Mouse (Mus musculus) heart, embryonic 14.5 days (tissue): ENCODE measurements around the gene Prnd. TPM values are rescaled to one million over a fixed set of nuclear protein-coding genes. Genes with fewer than 3 reads are reported as not detected.

Source experiments
- ATAC-seq: fragments of 200-750 bp; cut with Nextera tagmentation; 2 replicates; pipeline ENCODE4 v1.8.0; 2017; ENCODE audit warnings: low read depth, moderate TSS enrichment; ENCODE audit not compliant: insufficient number of reproducible peaks, insufficient read depth, low FRiP score
- H3K27ac ChIP-seq, 2 experiments: fragments of 200-500 bp in 1 of 2; fragments of 300-500 bp in 1 of 2; sonication (generic) in 1 of 2; replicated peaks in 1 of 2; 2 replicates each; pipeline ENCODE4 v1.5.1; 2012 to 2014; ENCODE audit warnings: low read depth in 2 of 2, low read length in 2 of 2, control low read depth in 1 of 2, mild to moderate bottlenecking in 1 of 2, mixed read lengths in 1 of 2; ENCODE audit not compliant: control insufficient read depth in 1 of 2, insufficient read depth in 1 of 2
- H3K27me3 ChIP-seq: fragments of 300-500 bp; sonication (generic); 2 replicates; pipeline ENCODE4 v1.6.1; 2014; ENCODE audit warnings: mild to moderate bottlenecking, low read length, control low read depth; ENCODE audit not compliant: control insufficient read depth, insufficient read depth
- H3K36me3 ChIP-seq: fragments of 300-500 bp; sonication (generic); 2 replicates; pipeline ENCODE4 v1.6.1; 2014; ENCODE audit warnings: mild to moderate bottlenecking, control low read depth, low read length, mixed read lengths; ENCODE audit not compliant: control insufficient read depth, insufficient read depth
- H3K4me1 ChIP-seq, 2 experiments: fragments of 200-500 bp in 1 of 2; fragments of 300-500 bp in 1 of 2; sonication (generic) in 1 of 2; 2 replicates each; pipeline ENCODE4 v1.6.1; 2012 to 2014; ENCODE audit warnings: low read length in 2 of 2, control low read depth in 1 of 2, mixed read lengths in 1 of 2; ENCODE audit not compliant: control insufficient read depth in 2 of 2, insufficient read depth in 2 of 2
- H3K4me2 ChIP-seq: fragments of 300-500 bp; sonication (generic); 2 replicates; pipeline ENCODE4 v1.6.1; 2014; ENCODE audit warnings: mild to moderate bottlenecking, low read length
- H3K4me3 ChIP-seq, 2 experiments: fragments of 200-500 bp in 1 of 2; fragments of 300-500 bp in 1 of 2; sonication (generic) in 1 of 2; 2 replicates each; pipeline ENCODE4 v1.5.1; 2012 to 2014; ENCODE audit warnings: low read length in 2 of 2, mild to moderate bottlenecking in 2 of 2, control low read depth in 1 of 2, low read depth in 1 of 2, moderate library complexity in 1 of 2; ENCODE audit not compliant: control insufficient read depth in 1 of 2, insufficient read depth in 1 of 2
- H3K9ac ChIP-seq: fragments of 300-500 bp; sonication (generic); 2 replicates; pipeline ENCODE4 v1.6.1; 2014; ENCODE audit warnings: mild to moderate bottlenecking, low read length
- H3K9me3 ChIP-seq: fragments of 300-500 bp; sonication (generic); 2 replicates; pipeline ENCODE4 v1.6.1; 2016; ENCODE audit warnings: low read length, control low read depth; ENCODE audit not compliant: control insufficient read depth
- WGBS: fragments of 180-500 bp; shearing (Covaris S2); extraction: QIAGEN DNeasy Blood & Tissue Kit; methylation state at CpG from one replicate; pipeline ENCODE4 v1.1.7; 2014; 5-methylcytosine and 5-hydroxymethylcytosine counted together
- polyA plus RNA-seq: library from polyadenylated mRNA; unstranded; fragments of >200 nt; fragmentation: Nextera tagmentation; extraction: Ambion mirVana; gene quantifications from 2 replicates; pipeline ENCODE4 v1.2.1, GENCODE M21; 2014

The Prnd gene
- polyA plus RNA-seq, 1 experiment from 2014 or later: 29.7 TPM

GRCm38 (mm10) chr2:131908351-131908861 lies 42.3 kb upstream of the Prnd start:
- Histone ChIP-seq H3K4me1 (peaks cover 21 to 38% of the 10 kb centered on the region in 2 experiments), H3K27ac (no peak overlapping the region), H3K27me3 (no peaks in the 10 kb centered on the region), H3K36me3 (0 out of 2 replicates have a peak, but pooled peaks cover under 1% of the 10 kb centered on the region), H3K9ac (no peak overlapping the region), H3K9me3 (no peaks in the 10 kb centered on the region), H3K4me3 (no peak overlapping the region), H3K4me2 (no peak overlapping the region)
- ATAC-seq: no peak
- 85% methylated on average over 7 of the region's 7 CpGs for WGBS

DNA sequence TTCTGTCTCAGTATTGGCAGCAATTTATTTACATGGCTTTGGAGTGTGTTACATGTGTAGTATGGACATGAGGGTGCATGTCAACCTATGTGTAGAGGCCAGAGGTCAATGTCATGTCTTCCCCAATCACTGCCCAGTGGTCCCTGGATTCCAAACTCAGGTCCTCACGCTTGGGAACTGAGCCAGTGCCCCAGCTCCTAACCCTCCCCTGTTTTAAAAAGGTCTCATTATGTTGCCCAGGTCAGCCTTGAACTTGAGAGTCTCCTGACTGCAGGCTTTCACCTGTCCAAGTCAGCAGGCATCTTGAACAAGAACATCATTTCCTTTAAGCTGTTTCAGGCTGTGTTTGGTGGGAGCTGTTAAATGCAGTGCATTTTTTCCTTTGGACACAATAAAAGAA lies 41.8 kb upstream of the Prnd start:
- Histone ChIP-seq H3K4me1 (peaks cover 21 to 38% of the 10 kb centered on the region in 2 experiments), H3K4me3 (no peak overlapping the region), H3K4me2 (peak overlapping the region; percentile 73), H3K27ac (0 out of 4 replicates have a peak overlapping the region, but pooled peaks of 1 of the 2 experiments have one; percentile 51), H3K36me3 (0 out of 2 replicates have a peak, but pooled peaks cover 5% of the 10 kb centered on the region), H3K27me3 (no peaks in the 10 kb centered on the region), H3K9ac (no peak overlapping the region), H3K9me3 (no peaks in the 10 kb centered on the region)
- 90% methylated on average over 1 of the region's 1 CpGs for WGBS
- no peak for ATAC-seq

- peak within 1 kb of the TSS; percentile 73 for H3K4me2 ChIP-seq
- peak; percentile 86 for ATAC-seq
- H3K9me3 ChIP-seq: no peaks in the 10 kb centered on the region
- 4% methylated on average over 52 of the region's 52 CpGs for WGBS
- peak within 1 kb of the TSS; percentile 78 to 88 for H3K27ac ChIP-seq
- H3K27me3 ChIP-seq: no peaks in the 10 kb centered on the region
- H3K36me3 ChIP-seq: 0 out of 2 replicates have a peak, but pooled peaks cover 5% of the 10 kb centered on the region
- H3K4me3 ChIP-seq: peak within 1 kb of the TSS; percentile 65 to 66
- H3K9ac ChIP-seq: peak within 1 kb of the TSS; percentile 88
- peaks cover 13 to 30% of the 10 kb centered on the region in 2 experiments for H3K4me1 ChIP-seq
Observed at GRCm38 (mm10) chr2:131909683-131910572, 40.7 kb upstream of the Prnd start, which contains the start of the genes Prnp and Prn. TSS of gene Prnp (plus strand) at chr2:131909928. TSS of gene Prn (plus strand) at chr2:131909957.

DNA sequence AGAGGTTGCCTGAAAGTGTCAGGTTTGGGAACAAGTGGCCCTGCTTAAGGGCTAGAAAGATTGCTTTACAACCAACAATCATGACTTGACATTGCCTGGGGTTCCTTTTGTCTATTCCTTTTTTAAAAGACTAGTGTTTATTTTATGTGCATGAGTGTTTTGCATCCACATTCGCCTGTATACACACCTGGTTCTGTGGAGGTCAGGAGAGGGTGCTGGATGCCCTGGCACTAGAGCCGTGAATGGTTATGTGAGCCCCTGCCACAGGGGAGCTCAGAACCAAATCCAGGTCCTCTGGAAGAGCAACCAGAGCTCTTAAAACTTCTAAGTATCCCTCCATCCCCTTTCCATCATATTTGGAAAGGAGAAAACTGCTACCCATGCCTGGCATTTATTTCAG lies 39.8 kb upstream of the Prnd start:
- WGBS: 56% methylated on average over 2 of the region's 2 CpGs

GRCm38 (mm10) chr2:131911341-131911740 lies 39.3 kb upstream of the Prnd start:
- H3K9ac ChIP-seq: peak overlapping the region; percentile 56
- 56% methylated on average over 4 of the region's 4 CpGs for WGBS
- H3K36me3 ChIP-seq: 0 out of 2 replicates have a peak, but pooled peaks cover 10% of the 10 kb centered on the region
- H3K4me2 ChIP-seq: peak overlapping the region; percentile 73
- H3K4me3 ChIP-seq: peak overlapping the region in 1 of 2 experiments; percentile 66; a peak in 3 of 4 replicates
- no peaks in the 10 kb centered on the region for H3K9me3 ChIP-seq
- H3K4me1 ChIP-seq: peaks cover 8 to 26% of the 10 kb centered on the region in 2 experiments
- ATAC-seq: no peak
- no peak overlapping the region for H3K27ac ChIP-seq
- H3K27me3 ChIP-seq: no peaks in the 10 kb centered on the region

More for the DNA sequence above, 39.8 kb upstream of the Prnd start:
- no peak for ATAC-seq
- H3K9ac ChIP-seq: peak overlapping the region; percentile 88
- H3K27ac ChIP-seq: no peak overlapping the region
- H3K4me3 ChIP-seq: peak overlapping the region; percentile 7 to 66; a peak in 2 of 4 replicates
- peaks cover 8 to 26% of the 10 kb centered on the region in 2 experiments for H3K4me1 ChIP-seq
- H3K4me2 ChIP-seq: peak overlapping the region; percentile 73
- H3K27me3 ChIP-seq: no peaks in the 10 kb centered on the region
- 0 out of 2 replicates have a peak, but pooled peaks cover 5% of the 10 kb centered on the region for H3K36me3 ChIP-seq
- no peaks in the 10 kb centered on the region for H3K9me3 ChIP-seq

DNA sequence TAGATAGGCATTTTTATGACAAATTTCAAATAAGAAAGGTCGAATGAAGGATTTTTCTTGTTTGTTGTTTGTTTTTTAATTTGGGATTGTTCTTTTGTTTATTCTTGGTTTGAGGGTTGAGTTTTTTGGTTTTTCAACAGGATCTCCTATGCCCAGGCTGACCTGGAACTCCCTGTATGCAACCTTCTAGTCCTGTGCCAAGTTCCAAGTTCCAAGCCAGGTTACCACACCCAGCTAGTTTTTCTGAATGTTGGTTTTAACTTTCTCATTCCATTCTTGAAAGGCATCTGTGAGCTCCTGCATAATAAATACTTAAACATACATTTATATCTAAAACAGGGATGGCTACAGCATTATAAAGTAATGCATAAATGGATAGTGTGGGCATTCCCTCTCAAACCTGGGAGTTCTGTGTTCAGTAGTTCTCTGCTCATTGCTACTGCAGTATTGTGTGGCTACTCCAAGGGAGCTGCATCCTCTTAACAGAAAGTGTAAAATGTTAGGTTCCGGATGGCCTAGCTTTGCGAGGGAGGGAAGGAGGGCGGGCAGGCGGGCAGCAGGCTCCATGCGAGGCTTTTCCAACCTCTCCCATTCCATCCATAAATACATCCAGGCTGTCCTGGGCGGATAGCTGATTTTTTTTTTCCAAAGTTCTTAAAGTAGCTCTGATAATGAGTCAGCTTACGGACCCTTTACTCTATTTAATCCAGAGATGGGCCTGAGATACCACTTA lies 38.0 kb upstream of the Prnd start:
- Histone ChIP-seq H3K27ac (no peak overlapping the region), H3K4me1 (peaks cover 8 to 26% of the 10 kb centered on the region in 2 experiments), H3K9me3 (no peaks in the 10 kb centered on the region), H3K36me3 (peaks cover 19% of the 10 kb centered on the region), H3K4me2 (no peak overlapping the region), H3K4me3 (no peak overlapping the region), H3K9ac (no peak overlapping the region), H3K27me3 (no peaks in the 10 kb centered on the region)
- 78% methylated on average over 8 of the region's 8 CpGs for WGBS
- ATAC-seq: no peak

DNA sequence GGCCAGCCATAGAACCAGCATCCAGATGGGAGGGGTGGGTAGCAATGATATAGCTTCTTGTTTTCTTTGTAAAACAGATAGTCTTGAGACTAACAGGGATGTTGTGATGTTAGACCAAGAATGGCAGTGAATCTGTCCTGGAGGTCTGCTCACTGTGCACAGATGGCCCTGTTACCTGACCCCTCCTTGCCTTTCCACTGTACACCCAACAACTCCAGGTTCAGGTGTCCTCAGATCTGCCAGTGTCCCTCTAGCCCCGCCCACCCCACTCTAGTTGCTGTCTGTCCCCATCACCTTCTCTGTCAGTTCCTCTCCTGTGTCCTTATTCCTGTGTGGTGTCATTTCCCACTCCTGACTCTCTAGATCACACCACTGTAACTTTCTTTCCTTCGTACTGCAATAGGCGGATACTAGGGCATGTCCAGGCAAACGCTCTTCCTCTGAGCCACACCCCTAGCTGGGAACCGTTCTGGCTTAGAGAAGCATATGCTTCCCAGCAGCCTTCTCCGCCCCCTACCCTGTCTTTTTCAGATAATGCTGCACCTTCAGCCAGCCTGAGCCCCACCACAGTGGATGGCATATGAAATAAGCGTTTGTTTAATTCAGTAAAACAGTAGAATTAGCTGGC lies 18.3 kb upstream of the Prnd start:
- no peak overlapping the region for H3K4me2 ChIP-seq
- no peak overlapping the region for H3K9ac ChIP-seq
- peaks cover 12% of the 10 kb centered on the region for H3K36me3 ChIP-seq
- peaks cover 4 to 17% of the 10 kb centered on the region in 2 experiments for H3K4me1 ChIP-seq
- H3K27me3 ChIP-seq: no peaks in the 10 kb centered on the region
- H3K9me3 ChIP-seq: no peaks in the 10 kb centered on the region
- H3K27ac ChIP-seq: no peak overlapping the region
- ATAC-seq: no peak
- no peak overlapping the region for H3K4me3 ChIP-seq
- 71% methylated on average over 7 of the region's 7 CpGs for WGBS
